Mouse (Mus musculus) neural tube, embryonic 15.5 days (tissue): Measurements from ENCODE around the gene Asphd1. TPM values are rescaled to one million over a fixed set of nuclear protein-coding genes. Genes with fewer than 3 reads are reported as not detected.

Experiments used
- ATAC-seq: fragments of 200-750 bp; cut with Nextera tagmentation; 2 replicates; pipeline ENCODE4 v1.8.0; 2017; ENCODE audit warnings: mild to moderate bottlenecking, moderate TSS enrichment, moderate library complexity; ENCODE audit not compliant: low FRiP score
- H3K27ac ChIP-seq: fragments of 300-500 bp; sonication (generic); replicated peaks from 2 replicates; pipeline ENCODE4 v1.5.1; 2015; ENCODE audit warnings: mild to moderate bottlenecking, inconsistent platforms
- H3K27me3 ChIP-seq: fragments of 300-500 bp; sonication (generic); replicated peaks from 2 replicates; pipeline ENCODE4 v1.6.1; 2015; ENCODE audit warnings: inconsistent platforms
- H3K36me3 ChIP-seq: fragments of 300-500 bp; sonication (generic); 2 replicates; pipeline ENCODE4 v1.6.1; 2015; ENCODE audit warnings: inconsistent platforms
- H3K4me1 ChIP-seq: fragments of 300-500 bp; sonication (generic); 2 replicates; pipeline ENCODE4 v1.6.1; 2015; ENCODE audit warnings: inconsistent platforms
- H3K4me2 ChIP-seq: fragments of 300-500 bp; sonication (generic); 2 replicates; pipeline ENCODE4 v1.6.1; 2015; ENCODE audit warnings: inconsistent platforms, mild to moderate bottlenecking, moderate library complexity
- H3K4me3 ChIP-seq: fragments of 300-500 bp; sonication (generic); replicated peaks from 2 replicates; pipeline ENCODE4 v1.5.1; 2015; ENCODE audit warnings: mild to moderate bottlenecking, inconsistent platforms
- H3K9ac ChIP-seq: fragments of 300-500 bp; sonication (generic); replicated peaks from 2 replicates; pipeline ENCODE4 v1.6.1; 2015; ENCODE audit warnings: mild to moderate bottlenecking, inconsistent platforms
- H3K9me3 ChIP-seq: fragments of 300-500 bp; sonication (generic); replicated peaks from 2 replicates; pipeline ENCODE4 v1.6.1; 2016; ENCODE audit warnings: inconsistent platforms
- WGBS: fragments of 180-500 bp; shearing (Covaris S2); methylation state at CpG from one replicate; pipeline ENCODE4 v1.1.7; 2015; ENCODE audit warnings: mixed read lengths; 5-methylcytosine and 5-hydroxymethylcytosine counted together
- polyA plus RNA-seq: library from polyadenylated mRNA; unstranded; fragments of >200 nt; fragmentation: Nextera tagmentation; extraction: Ambion mirVana; gene quantifications from 2 replicates; pipeline ENCODE4 v1.2.1, GENCODE M21; 2015

The Asphd1 gene
- polyA plus RNA-seq, 1 experiment from 2014 or later = 11.7 TPM

DNA sequence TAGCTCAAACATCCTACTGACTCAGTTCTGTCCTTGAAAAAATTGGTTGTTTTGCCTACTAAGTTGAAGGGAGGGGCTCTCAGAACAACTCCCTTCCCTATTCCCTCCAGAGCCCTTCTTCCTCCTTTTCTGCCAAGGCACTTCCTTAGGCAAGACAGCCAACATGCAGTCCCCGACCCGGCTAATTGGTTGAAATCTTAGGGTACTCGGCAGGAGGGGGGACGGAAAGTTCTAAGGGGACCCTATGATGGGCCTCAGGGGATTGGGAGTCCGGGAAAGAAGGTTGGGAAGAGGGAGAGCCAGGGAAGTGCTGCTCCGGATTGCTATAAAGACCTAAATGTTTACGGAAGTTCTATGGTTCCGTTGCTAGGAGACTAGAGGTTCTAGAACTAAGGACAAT lies 26.1 kb upstream of the Asphd1 start:
- Histone ChIP-seq H3K4me1 (peaks cover 29% of the 10 kb centered on the region), H3K27me3 (no peaks in the 10 kb centered on the region), H3K4me3 (peak overlapping the region; percentile 95), H3K9ac (0 out of 2 replicates have a peak overlapping the region, but pooled peaks have one; percentile 99), H3K27ac (peak overlapping the region; percentile 99), H3K9me3 (no peaks in the 10 kb centered on the region), H3K4me2 (peak overlapping the region; percentile 71), H3K36me3 (peaks cover 43% of the 10 kb centered on the region)
- 16% methylated on average over 8 of the region's 8 CpGs for WGBS
- ATAC-seq = no peak; the same call in 1 of the 2 replicates

DNA sequence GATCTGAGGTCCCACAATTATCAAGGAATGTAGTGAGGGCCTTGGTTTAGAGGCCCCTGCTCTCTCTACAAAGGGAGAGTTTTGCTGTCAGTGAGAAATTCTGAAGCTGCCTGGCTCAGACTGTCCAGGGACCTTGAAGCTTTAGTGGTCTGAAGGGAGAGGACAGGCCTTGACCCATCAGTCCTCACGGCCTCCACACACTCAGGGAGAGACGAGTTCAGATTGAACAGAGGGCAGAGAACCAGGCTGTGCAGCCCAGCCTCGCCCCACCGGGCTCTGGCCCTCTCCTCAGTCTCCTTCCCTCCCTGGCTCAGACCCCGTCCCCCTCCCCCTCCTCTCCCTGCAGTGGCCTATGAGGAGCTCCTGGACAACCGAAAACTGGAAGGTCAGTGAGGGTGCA lies 18.0 kb upstream of the Asphd1 start:
- Histone ChIP-seq H3K4me3 (no peak overlapping the region), H3K27ac (no peak overlapping the region), H3K36me3 (peaks cover 79% of the 10 kb centered on the region), H3K4me2 (no peak overlapping the region), H3K9me3 (no peaks in the 10 kb centered on the region), H3K4me1 (no peaks in the 10 kb centered on the region), H3K9ac (no peak overlapping the region), H3K27me3 (0 out of 2 replicates have a peak, but pooled peaks cover 5% of the 10 kb centered on the region)
- 67% methylated on average over 6 of the region's 6 CpGs for WGBS
- no peak for ATAC-seq

DNA sequence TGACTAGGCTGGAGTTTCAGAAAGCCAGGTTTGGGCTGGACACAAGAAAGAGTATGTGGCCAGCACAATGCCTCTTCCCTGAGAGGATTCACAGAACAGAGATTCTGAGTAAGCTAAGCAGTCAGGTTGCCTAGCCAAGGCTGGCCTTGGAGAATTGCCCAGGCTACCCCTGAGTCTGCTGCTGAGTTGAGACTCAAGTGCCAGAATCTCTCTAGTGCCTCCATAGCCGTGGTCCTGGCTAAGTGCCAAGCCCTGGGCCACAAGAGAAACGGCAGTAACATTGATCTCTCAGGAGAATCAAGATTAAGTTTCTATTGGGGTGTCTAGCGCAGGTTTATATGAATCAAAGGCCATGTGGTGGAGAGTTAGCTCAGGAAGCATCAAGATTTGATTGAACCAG lies 16.2 kb upstream of the Asphd1 start:
- H3K9ac ChIP-seq = no peak overlapping the region
- peaks cover 83% of the 10 kb centered on the region for H3K36me3 ChIP-seq
- no peak overlapping the region for H3K4me3 ChIP-seq
- WGBS = 57% methylated on average over 3 of the region's 3 CpGs
- no peak for ATAC-seq
- no peak overlapping the region for H3K4me2 ChIP-seq
- H3K27ac ChIP-seq = no peak overlapping the region
- peaks cover 15% of the 10 kb centered on the region; the same call in 1 of the 2 replicates for H3K27me3 ChIP-seq
- no peaks in the 10 kb centered on the region for H3K4me1 ChIP-seq
- no peaks in the 10 kb centered on the region for H3K9me3 ChIP-seq

DNA sequence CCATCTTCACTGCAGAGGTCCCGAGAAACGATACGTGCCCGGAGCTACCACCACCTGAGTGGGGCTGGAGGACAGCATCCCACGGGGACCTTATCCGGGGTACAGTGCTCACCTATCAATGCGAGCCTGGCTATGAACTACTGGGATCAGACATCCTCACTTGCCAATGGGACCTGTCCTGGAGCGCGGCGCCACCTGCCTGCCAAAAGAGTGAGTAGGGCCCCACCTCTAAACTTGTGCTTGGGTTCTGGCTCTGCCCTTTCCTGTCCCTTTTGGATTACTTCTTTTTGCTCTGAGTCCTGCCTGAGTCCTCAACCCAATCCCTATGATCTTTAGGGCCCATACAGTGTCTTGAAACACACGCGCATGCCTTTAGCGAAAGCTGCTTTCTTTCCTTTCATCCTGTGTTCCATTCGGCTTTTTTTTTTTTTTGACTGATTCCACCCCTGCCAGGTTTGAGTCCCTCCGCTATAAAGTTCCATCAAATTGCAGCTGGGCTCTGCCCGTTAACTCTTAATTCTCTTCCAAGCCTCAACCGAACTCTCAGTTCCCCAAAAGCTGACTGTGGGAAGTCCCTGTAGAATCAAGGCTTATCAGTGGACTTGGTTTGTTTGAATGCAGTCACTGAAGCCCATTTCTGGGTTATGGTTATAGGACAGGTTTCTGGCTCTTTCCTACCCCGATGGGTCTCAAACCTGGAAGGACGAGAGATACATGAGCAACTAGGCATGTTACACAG lies 14.3 kb upstream of the Asphd1 start:
- no peak overlapping the region for H3K4me3 ChIP-seq
- H3K4me2 ChIP-seq = no peak overlapping the region
- ATAC-seq = no peak
- peaks cover 15% of the 10 kb centered on the region; the same call in 1 of the 2 replicates for H3K27me3 ChIP-seq
- 24% methylated on average over 19 of the region's 19 CpGs for WGBS
- no peak overlapping the region for H3K27ac ChIP-seq
- no peaks in the 10 kb centered on the region for H3K4me1 ChIP-seq
- peaks cover 85% of the 10 kb centered on the region for H3K36me3 ChIP-seq
- no peaks in the 10 kb centered on the region for H3K9me3 ChIP-seq
- H3K9ac ChIP-seq = no peak overlapping the region

DNA sequence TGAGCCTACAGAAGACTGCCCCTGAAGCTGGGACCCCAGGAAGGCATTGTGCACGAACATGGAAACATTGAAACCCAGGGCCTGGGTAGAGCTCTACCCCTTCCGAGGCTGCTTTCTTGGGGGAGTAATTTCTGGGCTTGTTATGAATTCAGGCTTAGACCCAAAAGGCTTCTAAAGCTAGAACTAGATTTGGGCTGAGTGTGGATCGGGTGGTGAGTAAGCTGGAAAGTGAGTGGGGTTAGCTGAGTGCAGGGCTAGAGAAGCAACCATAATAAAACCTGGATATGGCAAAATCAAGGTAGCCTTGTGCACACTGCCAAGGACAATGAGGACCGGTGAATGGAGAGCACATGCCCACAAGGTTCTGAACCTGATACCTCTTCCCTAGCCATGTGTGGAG lies 12.6 kb upstream of the Asphd1 start:
- no peak overlapping the region for H3K4me2 ChIP-seq
- no peaks in the 10 kb centered on the region for H3K9me3 ChIP-seq
- 93% methylated on average over 4 of the region's 4 CpGs for WGBS
- H3K27me3 ChIP-seq = peaks cover 15% of the 10 kb centered on the region; the same call in 1 of the 2 replicates
- no peak overlapping the region for H3K4me3 ChIP-seq
- H3K4me1 ChIP-seq = no peaks in the 10 kb centered on the region
- H3K36me3 ChIP-seq = peaks cover 85% of the 10 kb centered on the region
- H3K9ac ChIP-seq = no peak overlapping the region
- no peak overlapping the region for H3K27ac ChIP-seq
- no peak for ATAC-seq

DNA sequence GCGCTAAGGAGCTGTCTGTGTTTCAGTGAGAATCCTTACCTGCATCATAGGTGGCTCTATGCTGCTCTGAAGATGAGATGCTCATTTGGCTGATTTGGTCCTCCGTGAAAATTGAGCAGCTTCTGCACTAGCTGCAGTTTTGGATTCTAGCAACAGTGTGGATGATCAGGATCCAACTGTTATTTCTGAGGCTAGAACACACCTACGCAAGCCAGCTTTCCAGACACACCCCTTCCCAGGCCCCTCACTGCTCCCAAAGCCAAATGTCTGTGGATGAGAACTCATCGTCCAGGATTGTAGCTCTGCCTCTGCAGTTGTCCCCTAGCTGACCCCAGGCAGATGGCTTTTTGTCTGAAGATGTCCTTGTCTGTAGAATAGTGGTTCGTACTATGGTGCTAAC lies 11.7 kb upstream of the Asphd1 start:
- no peak overlapping the region for H3K27ac ChIP-seq
- no peak overlapping the region for H3K4me3 ChIP-seq
- H3K36me3 ChIP-seq = peaks cover 84% of the 10 kb centered on the region
- peaks cover 15% of the 10 kb centered on the region; the same call in 1 of the 2 replicates for H3K27me3 ChIP-seq
- WGBS = 82% methylated on average over 5 of the region's 5 CpGs
- H3K4me1 ChIP-seq = no peaks in the 10 kb centered on the region
- no peaks in the 10 kb centered on the region for H3K9me3 ChIP-seq
- no peak for ATAC-seq
- H3K9ac ChIP-seq = no peak overlapping the region
- H3K4me2 ChIP-seq = no peak overlapping the region

DNA sequence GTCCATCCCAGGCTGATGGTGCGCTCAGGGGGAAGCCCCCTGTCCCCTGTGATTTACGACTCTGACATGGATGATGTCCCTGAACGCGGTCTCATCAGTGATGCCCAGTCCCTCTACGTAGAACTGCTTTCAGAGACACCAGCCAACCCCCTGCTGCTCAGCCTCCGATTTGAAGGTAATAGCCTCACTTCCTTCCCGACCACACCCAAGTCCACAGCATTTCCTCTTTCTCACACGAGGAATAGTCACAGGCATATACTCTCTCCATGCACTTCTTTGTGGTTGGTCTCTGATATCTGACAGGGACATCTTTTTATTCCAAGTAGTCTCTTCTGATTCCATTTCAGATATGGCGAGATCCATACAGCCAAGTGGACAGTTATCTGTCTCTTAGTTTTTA lies 10.4 kb upstream of the Asphd1 start:
- Histone ChIP-seq H3K27ac (no peak overlapping the region), H3K9ac (no peak overlapping the region), H3K9me3 (no peaks in the 10 kb centered on the region), H3K4me2 (no peak overlapping the region), H3K27me3 (peaks cover 15% of the 10 kb centered on the region; the same call in 1 of the 2 replicates), H3K4me1 (no peaks in the 10 kb centered on the region; the same call in 1 of the 2 replicates), H3K4me3 (no peak overlapping the region), H3K36me3 (peaks cover 89% of the 10 kb centered on the region)
- no peak for ATAC-seq
- 55% methylated on average over 9 of the region's 9 CpGs for WGBS

DNA sequence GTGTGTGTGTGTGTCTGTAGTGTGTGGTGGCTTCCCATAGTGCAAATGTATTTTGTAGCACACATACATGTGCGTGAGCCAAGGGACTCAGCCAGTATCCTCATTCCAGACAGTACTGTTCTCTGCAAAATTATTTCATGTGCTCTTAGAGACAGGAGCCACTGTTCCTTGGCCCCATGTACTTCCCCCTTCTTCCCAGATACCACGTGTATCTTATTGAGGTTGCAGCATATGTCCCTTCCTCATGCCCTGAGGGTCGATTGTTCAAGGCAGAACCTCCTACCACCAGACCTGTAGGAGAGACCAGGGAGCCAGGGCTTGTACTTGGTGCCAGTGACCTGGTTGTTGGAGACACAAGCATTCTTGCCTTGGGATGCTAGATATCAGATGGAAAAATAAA lies 5.7 kb upstream of the Asphd1 start:
- Histone ChIP-seq H3K9ac (no peak overlapping the region), H3K36me3 (peaks cover 53% of the 10 kb centered on the region), H3K27ac (no peak overlapping the region), H3K4me1 (peaks cover 31% of the 10 kb centered on the region), H3K4me2 (no peak overlapping the region), H3K9me3 (no peaks in the 10 kb centered on the region), H3K27me3 (no peaks in the 10 kb centered on the region), H3K4me3 (no peak overlapping the region)
- no peak for ATAC-seq
- 64% methylated on average over 3 of the region's 3 CpGs for WGBS

DNA sequence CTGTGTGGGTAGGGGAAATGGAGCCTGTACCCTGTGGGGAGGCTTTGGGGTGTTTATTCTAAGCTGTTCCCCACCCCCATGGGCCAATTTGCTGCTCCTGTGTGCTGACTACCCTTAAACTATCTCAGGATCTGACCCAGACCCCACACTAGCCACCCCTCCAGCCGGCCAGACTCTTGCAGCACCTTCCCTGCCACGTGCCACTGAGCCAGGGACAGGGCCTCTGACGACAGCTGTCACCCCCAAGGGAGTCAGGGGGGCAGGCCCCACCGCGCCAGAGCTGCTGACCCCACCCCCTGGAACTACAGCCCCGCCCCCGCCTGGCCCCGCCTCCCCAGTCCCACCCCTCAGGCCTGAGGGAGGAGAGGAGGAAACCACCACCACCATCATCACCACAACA lies 3.3 kb upstream of the Asphd1 start:
- Histone ChIP-seq H3K9me3 (no peaks in the 10 kb centered on the region), H3K27me3 (no peaks in the 10 kb centered on the region), H3K9ac (peak overlapping the region; percentile 73), H3K4me1 (peaks cover 54% of the 10 kb centered on the region), H3K36me3 (peaks cover 28% of the 10 kb centered on the region), H3K27ac (peak overlapping the region; percentile 77), H3K4me2 (peak overlapping the region; percentile 98), H3K4me3 (peak overlapping the region; percentile 67)
- no peak for ATAC-seq
- 0% methylated on average over 8 of the region's 8 CpGs for WGBS

DNA sequence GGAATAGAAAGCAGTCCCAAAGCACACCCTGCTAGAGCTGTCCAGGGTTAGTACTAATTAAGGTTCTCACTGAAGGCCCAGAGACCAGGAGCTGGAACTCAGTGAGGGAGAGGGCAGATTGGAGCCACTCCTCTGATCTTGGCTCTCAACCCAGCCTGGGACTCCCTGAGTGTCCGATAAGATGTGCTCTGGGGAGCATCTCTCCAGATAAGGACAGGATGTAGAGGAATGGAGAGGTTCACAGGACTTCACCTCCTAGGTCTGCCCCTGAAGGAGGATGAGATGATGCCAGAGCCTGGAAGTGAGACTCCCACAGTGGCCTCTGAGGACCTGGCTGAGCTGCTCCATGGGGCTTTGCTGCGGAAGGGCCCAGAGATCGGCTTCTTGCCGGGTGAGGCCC lies 2.4 kb upstream of the Asphd1 start:
- H3K4me1 ChIP-seq = peaks cover 62% of the 10 kb centered on the region
- H3K9me3 ChIP-seq = no peaks in the 10 kb centered on the region
- peaks cover 19% of the 10 kb centered on the region for H3K36me3 ChIP-seq
- no peak for ATAC-seq
- WGBS = 6% methylated on average over 4 of the region's 4 CpGs
- peak overlapping the region; percentile 98 for H3K4me2 ChIP-seq
- peak overlapping the region; percentile 96 for H3K27ac ChIP-seq
- H3K9ac ChIP-seq = peak overlapping the region; percentile 73
- H3K4me3 ChIP-seq = peak overlapping the region; percentile 67
- H3K27me3 ChIP-seq = no peaks in the 10 kb centered on the region

DNA sequence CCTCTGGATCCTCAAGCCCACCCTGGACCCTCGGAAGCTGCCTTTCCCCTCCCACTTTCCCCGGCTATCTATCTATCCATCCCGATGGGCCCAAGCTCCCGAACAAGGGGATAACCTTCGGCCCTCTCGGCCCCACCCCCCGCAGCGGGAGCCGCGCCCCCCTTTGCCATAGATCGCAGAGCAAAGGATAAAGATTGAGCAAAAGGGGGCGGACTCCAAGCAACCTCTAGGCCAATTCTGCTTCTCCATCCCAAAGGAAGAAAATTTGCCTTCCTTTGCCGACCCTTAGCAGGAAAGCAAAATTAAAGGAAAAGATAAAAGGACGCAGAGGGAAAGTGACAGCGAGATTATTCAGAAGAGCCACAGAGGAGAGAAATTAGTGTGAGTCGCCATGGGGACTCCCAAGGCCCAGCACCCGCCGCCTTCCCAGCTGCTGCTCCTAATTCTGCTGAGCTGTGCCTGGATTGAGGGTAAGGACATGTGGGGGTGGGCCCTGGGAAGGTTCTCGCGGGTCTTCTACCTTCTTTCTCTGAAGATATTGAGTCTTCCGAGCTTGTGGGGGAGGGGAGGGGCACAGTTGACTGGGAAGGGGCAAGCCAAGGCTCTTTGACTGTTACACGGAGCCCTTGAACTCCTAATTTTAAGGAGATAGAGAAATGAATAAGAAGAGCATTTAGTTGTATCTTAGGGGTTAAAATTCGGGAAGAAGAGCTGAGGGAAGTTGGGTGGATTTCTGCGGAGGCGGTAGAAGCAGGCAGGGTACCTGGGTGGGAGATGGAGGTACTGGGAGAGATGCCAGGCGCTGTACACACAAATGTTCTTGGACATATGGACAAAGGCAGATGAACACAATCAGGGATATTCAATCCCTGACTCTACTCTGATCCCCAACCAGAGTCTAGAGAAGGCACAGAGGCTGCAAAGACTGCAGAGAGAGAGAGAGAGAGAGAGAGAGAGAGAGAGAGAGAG lies 1.5 kb upstream of the Asphd1 start:
- 5% methylated on average over 26 of the region's 26 CpGs for WGBS
- Histone ChIP-seq H3K27me3 (no peaks in the 10 kb centered on the region), H3K4me3 (peak overlapping the region; percentile 67), H3K9me3 (no peaks in the 10 kb centered on the region), H3K4me2 (peak overlapping the region; percentile 98), H3K9ac (peak overlapping the region; percentile 73), H3K27ac (peak overlapping the region; percentile 96), H3K36me3 (peaks cover 22% of the 10 kb centered on the region), H3K4me1 (peaks cover 71% of the 10 kb centered on the region)
- peak; percentile 18 for ATAC-seq
